In the genomic region with DNA sequence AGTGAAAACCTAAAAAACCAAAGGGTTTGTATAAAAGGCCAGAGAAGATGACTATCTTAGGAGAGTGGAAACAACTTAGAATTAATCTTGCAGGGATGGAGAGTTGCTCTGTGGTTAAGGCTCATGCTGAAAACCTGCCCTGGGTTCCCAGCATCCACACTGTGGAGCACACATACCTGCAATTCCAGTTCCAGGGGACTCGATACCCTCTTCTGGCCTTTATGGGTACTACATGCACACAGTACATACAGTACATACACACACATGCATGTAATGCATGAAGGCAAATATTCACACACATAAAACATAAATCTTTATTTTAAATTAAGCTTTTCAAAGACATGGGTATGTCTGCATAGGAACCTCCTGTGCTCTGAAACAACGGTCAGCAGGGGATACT, we compare ENCODE assay signal across 25 mouse cellular contexts. TPM values are rescaled to one million over a fixed set of nuclear protein-coding genes. Genes with fewer than 3 reads are reported as not detected.
DNase-seq lines count a peak whose midpoint lies in the region; ATAC-seq and TF ChIP-seq lines count a peak whose summit lies in the region.
"Had no signal": no experiment of that assay in that cellular context is flagged by ENCODE, and none has a peak within 500 bp of the region (broad histone marks: within the 10 kb centered on the region; RNA-seq: fewer than 3 reads in every experiment).

No protein-coding gene starts in this region.

- no peak for ATAC-seq in kidney, postnatal 0 days (replicated peaks; ENCODE audit: low FRiP score, low read depth)
- ATAC-seq in midbrain, embryonic 16.5 days = no peak
- no peak for ATAC-seq in Patski
- ATAC-seq: forebrain, embryonic 13.5 days; midbrain, embryonic 13.5 days had no signal

- no peak overlapping the region for H3K4me2 ChIP-seq in kidney, postnatal 0 days (ENCODE audit: low read length)
- no peak overlapping the region for H3K4me2 ChIP-seq in midbrain, embryonic 16.5 days (ENCODE audit: low read length)
- H3K4me2 ChIP-seq: embryonic facial prominence, embryonic 13.5 days; forebrain, embryonic 13.5 days; heart, embryonic 11.5 days; midbrain, embryonic 13.5 days; neural tube, embryonic 12.5 days had no signal

- in situ Hi-C loops in Patski (cut with MboI; ENCODE audit: low pct_unique_long_range_greater_than_20kb) = no loop called here

- H3K27ac ChIP-seq in kidney, postnatal 0 days = no peak overlapping the region
- H3K27ac ChIP-seq in midbrain, embryonic 10.5 days (replicated peaks) = no peak overlapping the region
- no peak overlapping the region for H3K27ac ChIP-seq in midbrain, embryonic 16.5 days (ENCODE audit: low read length)
- H3K27ac ChIP-seq: embryonic facial prominence, embryonic 13.5 days; forebrain, embryonic 13.5 days; gastrocnemius, adult 2 months; hindbrain, embryonic 10.5 days; midbrain, embryonic 13.5 days; neural tube, embryonic 12.5 days had no signal

- peak; percentile 23; the same call in 1 of the 2 replicates for TF ChIP-seq CTCF in kidney, postnatal 0 days (IDR thresholded peaks at IDR 0.05; ENCODE audit: low read depth)
- TF ChIP-seq CTCF in Patski (IDR thresholded peaks at IDR 0.05) = peak; percentile 46

- H3K9me3 ChIP-seq in kidney, postnatal 0 days (replicated peaks; ENCODE audit: low read length) = no peaks in the 10 kb centered on the region
- no peaks in the 10 kb centered on the region for H3K9me3 ChIP-seq in midbrain, embryonic 10.5 days (replicated peaks)
- no peaks in the 10 kb centered on the region for H3K9me3 ChIP-seq in midbrain, embryonic 16.5 days (replicated peaks; ENCODE audit: control insufficient read depth, low read length, poor library complexity, severe bottlenecking)
- H3K9me3 ChIP-seq: midbrain, embryonic 13.5 days had no signal

- no peak overlapping the region for H3K9ac ChIP-seq in kidney, postnatal 0 days (ENCODE audit: low read depth, low read length)
- no peak overlapping the region for H3K9ac ChIP-seq in midbrain, embryonic 16.5 days (ENCODE audit: low read depth, low read length)
- H3K9ac ChIP-seq: embryonic facial prominence, embryonic 13.5 days; forebrain, embryonic 13.5 days; midbrain, embryonic 13.5 days; neural tube, embryonic 12.5 days had no signal

- CTCF ChIA-PET in Patski (lab: Charles Lee) = interaction anchor here (1.2 kb wide), 1 partner anchor 8 kb away, joined by 3 read pairs; no protein-coding TSS in a partner anchor

- WGBS in kidney, postnatal 0 days = 93% methylated on average over 2 of the region's 2 CpGs
- 92% methylated on average over 2 of the region's 2 CpGs for WGBS in midbrain, embryonic 10.5 days
- WGBS in midbrain, embryonic 16.5 days = 95% methylated on average over 2 of the region's 2 CpGs

- POLR2A ChIA-PET in Patski (lab: Charles Lee) = interaction anchor here (0.7 kb wide), 1 partner anchor 11 kb away, joined by 4 read pairs; a partner anchor contains a TSS

- no peaks in the 10 kb centered on the region for H3K4me1 ChIP-seq in kidney, postnatal 0 days (replicated peaks; ENCODE audit: insufficient read depth, low read length)
- H3K4me1 ChIP-seq in midbrain, embryonic 10.5 days = no peaks in the 10 kb centered on the region
- H3K4me1 ChIP-seq in midbrain, embryonic 16.5 days (ENCODE audit: control insufficient read depth, insufficient read depth, low read length) = no peaks in the 10 kb centered on the region
- H3K4me1 ChIP-seq: forebrain, embryonic 13.5 days; midbrain, embryonic 13.5 days; neural tube, embryonic 12.5 days had no signal

- no peaks in the 10 kb centered on the region for H3K36me3 ChIP-seq in kidney, postnatal 0 days (ENCODE audit: insufficient read depth, low read length)
- H3K36me3 ChIP-seq in midbrain, embryonic 10.5 days = no peaks in the 10 kb centered on the region
- H3K36me3 ChIP-seq in midbrain, embryonic 16.5 days (ENCODE audit: control insufficient read depth, insufficient read depth, low read length) = peaks cover 4% of the 10 kb centered on the region; the same call in 1 of the 2 replicates
- H3K36me3 ChIP-seq: embryonic facial prominence, embryonic 13.5 days; hindbrain, embryonic 10.5 days; midbrain, embryonic 13.5 days; neural tube, embryonic 12.5 days had no signal

- no peak overlapping the region for H3K4me3 ChIP-seq in kidney, postnatal 0 days (replicated peaks; ENCODE audit: low read depth, low read length)
- H3K4me3 ChIP-seq in midbrain, embryonic 10.5 days = no peak overlapping the region
- no peak overlapping the region for H3K4me3 ChIP-seq in midbrain, embryonic 16.5 days (ENCODE audit: low read depth, low read length)
- H3K4me3 ChIP-seq: embryonic facial prominence, embryonic 13.5 days; forebrain, embryonic 13.5 days; gastrocnemius, adult 2 months; hindbrain, embryonic 10.5 days; midbrain, embryonic 13.5 days; neural tube, embryonic 12.5 days had no signal

- H3K27me3 ChIP-seq in kidney, postnatal 0 days (ENCODE audit: insufficient read depth, low read length) = no peaks in the 10 kb centered on the region
- no peaks in the 10 kb centered on the region for H3K27me3 ChIP-seq in midbrain, embryonic 10.5 days (ENCODE audit: low read depth, poor library complexity, severe bottlenecking)
- H3K27me3 ChIP-seq in midbrain, embryonic 16.5 days (ENCODE audit: control insufficient read depth, insufficient read depth, low read depth, low read length) = no peaks in the 10 kb centered on the region
- H3K27me3 ChIP-seq in Patski = no peaks in the 10 kb centered on the region
- H3K27me3 ChIP-seq: embryonic facial prominence, embryonic 13.5 days; forebrain, embryonic 13.5 days; midbrain, embryonic 13.5 days; neural tube, embryonic 12.5 days had no signal

- no peak for DNase-seq in kidney, postnatal 0 days (ENCODE audit: low spot score)
- no peak for DNase-seq in kidney, postnatal 36 days
- peak; percentile 6 for DNase-seq in midbrain, embryonic 10.5 days (ENCODE audit: low spot score)
- no peak for DNase-seq in Patski (ENCODE audit: low read depth, low spot score)
- DNase-seq in cerebellum, adult 11-12 months = no peak
- DNase-seq in thymus, postnatal 4 days = no peak
- DNase-seq: adrenal gland, adult 8-10 months; B cell, adult 2 months; cerebellum, adult 8-10 months; cerebellum, postnatal 36 days; embryo, embryonic 11 days; gastrocnemius, adult 2 months; kidney, adult 18-20 months; layer of hippocampus, postnatal 36 days; lung, postnatal 14 days; retina, postnatal 1 day; right cerebral cortex, postnatal 25 days; spleen, adult 18-20 months had no signal

RNA-seq across cellular contexts. Expression of a gene that starts 10.9 kb away (rescaled TPM):
- polyA plus RNA-seq in kidney, postnatal 0 days (2015; fragmentation: Nextera tagmentation; extraction: Ambion mirVana) = 3.9 and 4.1 TPM in 2 replicates
- polyA plus RNA-seq in midbrain, embryonic 10.5 days (2016; fragmentation: Nextera tagmentation; extraction: Ambion mirVana) = 5.1 and 6.6 TPM in 2 replicates
- polyA plus RNA-seq in midbrain, embryonic 16.5 days (2015; fragmentation: Nextera tagmentation; extraction: Ambion mirVana) = 5.9 and 6.8 TPM in 2 replicates
- 3.5 TPM for polyA plus RNA-seq in Patski (2021)
